Mouse (Mus musculus) right cerebral cortex, adult 18-20 months (tissue): ENCODE data around the gene Btbd2.
"Not testable (repeated sequence)": the region's sequence is repeated elsewhere in the genome, so short reads cannot be mapped to it uniquely, and the experiment has no call there.

Experiments
- DNase-seq: peaks from one replicate; pipeline ENCODE4 v3.0.0; 2022; ENCODE audit warnings: mixed read lengths

Gene Btbd2

DNA sequence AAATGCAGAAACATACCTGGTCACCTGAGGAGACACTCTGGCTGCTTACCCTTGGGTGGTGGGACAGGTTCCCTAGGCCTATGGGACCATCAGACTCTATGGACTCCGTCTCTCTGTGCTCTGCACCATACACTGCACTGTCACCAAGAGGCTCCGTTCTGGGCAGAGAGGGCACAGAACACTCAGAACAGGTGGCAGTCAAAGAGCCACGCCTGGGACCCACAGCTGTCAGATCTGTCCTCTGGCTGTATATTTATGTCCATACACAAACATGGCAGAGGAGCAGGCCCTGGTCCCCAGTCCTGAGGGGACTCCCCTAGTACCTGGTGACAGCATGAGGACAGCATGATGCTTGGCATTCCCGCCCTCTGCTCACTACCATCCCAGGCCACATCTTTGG lies 31.1 kb downstream of the Btbd2 start:
- no peak for DNase-seq

DNA sequence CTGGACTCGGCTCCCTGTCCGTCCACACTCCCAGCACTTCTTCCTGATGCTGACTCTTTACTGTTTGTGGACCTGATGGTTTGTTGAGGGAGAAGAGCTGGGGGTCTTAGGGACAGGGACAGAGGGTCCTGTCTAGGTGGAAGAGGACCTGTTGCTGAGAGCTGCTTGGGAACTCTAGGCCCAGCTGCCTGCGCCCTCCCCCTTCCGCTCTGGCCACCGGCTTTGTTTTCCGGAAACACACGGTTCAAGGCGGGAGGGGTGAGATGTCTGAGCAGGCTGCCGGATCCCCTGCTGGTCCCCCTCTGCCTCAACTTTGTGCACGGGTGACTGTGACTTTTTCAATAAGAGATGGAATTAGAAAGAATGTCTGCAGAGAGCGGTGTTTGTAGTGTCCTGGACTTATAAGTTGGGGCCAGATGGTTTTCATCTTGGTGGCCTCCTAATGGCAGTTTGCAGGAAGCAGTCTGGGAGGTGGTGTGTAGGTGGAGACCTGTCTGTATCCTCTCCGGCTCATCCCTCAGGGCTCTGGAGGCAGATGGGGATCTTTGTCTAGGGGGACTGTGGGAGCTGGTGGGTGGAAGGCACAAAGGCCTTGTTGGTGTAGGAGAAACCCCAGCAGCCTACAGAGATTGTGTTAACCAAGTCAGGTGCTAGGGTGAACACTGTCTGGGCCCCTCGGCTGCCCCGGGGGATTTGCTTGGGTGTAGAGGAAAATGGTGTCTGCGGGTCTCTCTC lies 33.2 kb downstream of the Btbd2 start:
- DNase-seq = peak; percentile 51

DNA sequence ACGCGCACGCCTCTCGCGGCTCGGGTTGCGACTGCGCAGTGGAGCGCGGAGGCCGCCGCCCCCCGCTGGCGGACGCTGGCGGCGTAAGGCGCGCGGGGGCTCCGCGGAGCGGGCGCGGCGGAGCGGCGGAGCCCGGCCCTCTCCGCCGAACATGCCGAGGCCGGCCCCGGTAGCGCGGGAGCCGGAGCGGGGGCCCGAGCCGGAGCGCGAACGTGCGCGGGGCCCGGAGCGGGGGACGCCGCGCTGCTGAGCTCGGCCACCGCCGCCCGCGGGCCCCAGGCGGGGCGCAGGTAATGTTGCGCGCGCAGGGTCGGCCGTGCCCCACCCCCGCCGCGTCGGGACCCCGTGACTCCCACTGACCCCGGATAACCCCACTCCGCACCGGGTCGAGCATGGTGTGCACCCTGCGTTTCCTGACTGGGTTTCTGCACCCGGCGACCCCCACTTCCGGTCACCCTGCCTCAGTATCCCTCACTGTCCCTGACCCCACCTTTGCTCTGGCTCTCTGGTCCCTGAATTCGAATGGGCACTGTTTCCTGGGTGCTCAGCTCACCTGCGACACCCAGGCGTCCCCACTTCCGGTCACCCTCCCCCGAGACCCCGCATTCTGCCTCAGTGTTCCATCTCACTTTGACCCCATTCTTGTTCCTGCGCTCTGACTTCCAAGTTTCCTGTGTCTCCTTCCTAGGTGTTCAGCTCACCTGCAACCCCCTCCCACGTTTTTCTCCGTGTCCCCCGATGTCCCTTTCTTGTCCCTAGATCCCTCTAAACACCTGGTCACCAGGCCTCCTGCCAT lies 34.0 kb downstream of the Btbd2 start, which contains the start of gene Csnk1g2:
Csnk1g2 (plus strand) TSS at position 178 of the 796 bp plus-strand sequence.
- no peak for DNase-seq

DNA sequence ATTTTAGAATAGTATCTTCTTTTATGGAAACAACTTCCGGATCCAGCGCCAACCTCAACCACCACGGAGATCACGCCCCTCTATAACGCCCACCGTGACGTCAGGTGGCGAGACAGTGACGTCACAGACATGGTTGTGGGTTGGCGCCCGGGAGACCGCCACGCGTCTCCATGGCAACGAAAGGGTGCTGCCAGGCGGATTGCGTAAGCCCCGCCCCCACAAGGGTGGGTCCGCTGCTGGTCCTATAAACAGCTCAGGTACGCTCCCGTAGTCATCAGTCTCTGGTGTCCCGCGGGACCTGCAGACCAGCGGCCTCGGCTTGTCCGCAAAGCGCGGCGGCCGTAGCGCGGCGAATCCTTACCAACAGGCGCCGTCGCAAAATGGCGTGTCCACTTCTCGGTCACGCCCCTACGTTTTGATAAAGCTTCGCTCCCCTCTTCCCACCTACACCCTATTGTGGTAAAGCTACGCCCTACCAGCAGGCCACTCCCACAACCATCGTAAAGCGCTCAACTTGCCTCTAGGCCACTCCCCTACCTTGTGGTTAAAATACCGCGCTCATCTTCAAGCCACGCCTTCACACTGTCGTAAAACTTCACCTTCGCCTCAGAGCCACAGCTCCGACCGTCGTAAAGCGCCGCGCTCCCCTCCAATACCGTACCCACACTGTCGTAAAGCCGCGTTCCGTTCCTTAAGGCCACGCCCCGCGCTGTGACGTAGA lies 34.8 kb downstream of the Btbd2 start:
- peak; percentile 99 for DNase-seq

DNA sequence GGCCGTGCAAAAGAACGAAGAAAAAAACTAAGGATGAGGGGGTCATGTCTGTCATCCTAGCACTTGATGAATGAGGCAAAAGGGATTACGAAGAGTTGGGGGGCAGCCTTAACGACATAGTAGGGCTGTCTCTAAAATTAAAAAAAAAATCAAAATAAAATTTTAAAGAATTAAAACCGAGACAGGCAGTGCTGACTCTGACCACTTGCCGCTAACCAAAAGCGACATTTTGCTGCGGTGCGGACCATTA lies 35.3 kb downstream of the Btbd2 start:
- no peak for DNase-seq

DNA sequence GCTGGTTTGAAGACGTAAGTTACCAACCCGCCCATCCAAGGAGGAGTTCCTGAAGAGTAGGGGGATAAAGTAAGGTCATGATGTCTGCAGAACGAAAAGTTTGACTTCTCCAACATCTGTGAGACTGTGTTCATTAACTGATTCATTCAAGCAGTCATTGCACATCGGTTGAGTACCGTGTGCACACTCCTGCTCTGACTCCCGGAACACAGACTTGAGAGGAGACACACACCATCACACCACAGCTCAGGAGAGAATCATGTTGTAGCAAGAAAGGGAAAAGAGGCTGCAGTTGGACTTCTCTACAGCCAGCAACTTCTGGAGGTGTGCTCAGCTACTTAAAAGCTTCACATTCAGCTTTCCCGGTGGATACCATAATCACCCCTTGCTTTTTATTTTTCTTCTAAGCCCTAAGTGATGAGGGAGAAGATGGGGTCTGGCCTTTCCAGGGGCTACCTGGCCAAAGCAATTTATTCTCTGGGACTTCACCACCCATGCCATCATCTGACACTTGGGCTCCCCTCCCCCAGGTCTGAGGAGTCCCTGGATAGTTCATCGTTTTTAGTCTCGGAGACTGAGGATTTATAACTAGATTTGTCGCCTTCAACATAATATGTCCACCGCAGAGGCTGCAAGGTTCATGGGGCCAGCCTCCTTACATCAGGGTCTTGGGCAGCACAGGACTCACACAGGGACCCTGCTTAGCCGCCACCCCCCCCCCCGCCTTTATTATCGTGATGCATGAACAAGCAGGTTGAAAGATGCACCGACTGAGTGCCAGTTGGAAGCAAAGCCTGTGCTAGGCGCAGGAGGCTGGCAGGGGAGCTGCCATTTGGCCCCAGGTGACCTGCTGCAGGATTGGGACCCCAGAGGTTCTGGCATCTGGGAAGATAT lies 35.8 kb downstream of the Btbd2 start:
- no peak for DNase-seq

DNA sequence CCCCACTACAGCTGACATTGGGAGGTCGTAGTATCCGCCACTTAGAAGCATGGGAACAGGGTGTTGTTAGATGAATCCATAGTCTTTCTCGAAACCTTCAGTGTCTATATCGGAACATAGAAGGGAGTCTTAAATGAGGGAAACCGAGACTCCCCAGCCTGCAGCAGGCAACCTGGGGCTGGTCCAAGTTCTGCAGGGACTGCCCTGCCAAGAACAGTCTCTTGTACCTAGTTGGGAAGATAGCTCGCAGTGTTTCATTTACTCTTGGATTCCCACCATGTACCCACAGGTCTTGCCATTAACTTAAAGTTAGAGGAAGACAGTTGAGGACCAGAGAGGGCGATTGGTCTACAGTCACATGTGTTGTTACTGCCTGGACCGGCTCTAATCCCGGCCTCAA lies 36.5 kb downstream of the Btbd2 start:
- no peak for DNase-seq

DNA sequence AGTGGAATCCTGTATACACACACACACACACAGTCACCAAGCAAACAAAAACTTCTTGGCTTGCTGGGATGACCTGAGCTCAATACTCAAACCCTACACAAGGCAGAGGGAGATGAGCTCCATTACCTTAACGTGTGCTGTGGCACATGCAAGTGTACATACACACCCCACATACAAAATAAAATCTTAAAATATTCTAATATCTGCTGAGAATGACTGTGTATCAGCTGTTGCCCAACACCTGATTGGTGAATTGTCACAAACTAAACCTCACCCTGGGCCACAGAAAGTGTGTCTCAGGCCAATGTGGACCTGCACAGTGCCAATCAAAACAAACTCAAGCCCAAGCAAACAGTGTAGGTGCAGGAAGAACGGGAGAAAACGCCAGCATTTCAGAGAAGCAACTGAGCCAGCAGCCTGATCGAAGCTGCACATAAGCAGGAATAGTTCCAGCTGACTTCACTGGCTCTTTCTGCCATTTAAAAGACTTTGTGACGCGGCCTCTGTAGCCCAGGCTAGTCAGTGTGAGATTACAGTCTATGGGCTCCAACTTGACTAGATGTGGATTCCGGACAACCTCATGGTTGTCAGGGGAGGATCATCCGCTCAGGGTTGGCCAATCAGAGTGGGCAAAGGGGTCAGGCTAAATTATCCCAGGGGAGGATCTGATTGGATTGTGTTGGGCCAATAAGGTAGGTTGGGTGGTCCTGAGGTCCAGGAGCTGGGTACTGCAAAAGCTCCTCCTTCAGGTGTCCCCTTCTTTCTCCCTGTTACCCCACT lies 37.2 kb downstream of the Btbd2 start:
- DNase-seq = no peak

DNA sequence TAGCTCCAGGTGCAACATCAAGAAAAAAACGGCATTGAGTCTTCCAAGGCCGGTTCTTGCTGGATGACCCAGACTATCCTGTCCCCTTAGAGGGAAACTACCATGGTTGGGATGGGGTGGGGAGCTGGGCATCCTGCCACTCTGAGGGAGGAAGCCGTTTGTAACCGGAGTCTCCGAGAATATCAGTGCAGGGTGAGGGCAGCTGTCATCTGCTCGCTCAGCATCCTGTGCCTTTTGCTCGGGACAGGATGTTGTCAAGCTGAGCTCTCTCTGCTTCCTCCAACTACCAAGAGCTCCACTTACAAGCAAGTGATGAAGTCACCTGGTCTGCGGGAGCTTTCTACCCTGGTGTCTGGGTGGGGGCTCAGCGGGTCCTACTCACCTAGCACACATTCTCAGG lies 38.7 kb downstream of the Btbd2 start:
- no peak for DNase-seq

DNA sequence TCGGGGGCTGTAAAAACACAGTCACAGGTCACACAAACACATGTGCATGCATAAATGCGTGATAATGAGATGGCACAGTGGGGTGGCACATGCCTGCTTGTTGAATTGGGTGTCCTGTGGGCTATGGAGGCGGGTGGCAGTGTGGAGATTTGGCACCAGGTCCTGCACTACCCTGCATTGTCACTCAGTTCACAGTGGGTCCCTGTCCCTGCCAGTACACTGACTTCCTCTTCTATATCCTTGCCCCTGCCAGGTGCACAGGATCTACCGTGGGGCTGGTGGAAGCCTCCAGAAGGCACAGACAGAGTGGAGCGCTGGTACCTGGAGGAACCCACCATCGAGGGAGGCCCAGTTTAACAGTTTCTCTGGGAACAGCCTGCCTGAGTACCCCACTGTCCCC lies 42.5 kb downstream of the Btbd2 start:
- no peak for DNase-seq

DNA sequence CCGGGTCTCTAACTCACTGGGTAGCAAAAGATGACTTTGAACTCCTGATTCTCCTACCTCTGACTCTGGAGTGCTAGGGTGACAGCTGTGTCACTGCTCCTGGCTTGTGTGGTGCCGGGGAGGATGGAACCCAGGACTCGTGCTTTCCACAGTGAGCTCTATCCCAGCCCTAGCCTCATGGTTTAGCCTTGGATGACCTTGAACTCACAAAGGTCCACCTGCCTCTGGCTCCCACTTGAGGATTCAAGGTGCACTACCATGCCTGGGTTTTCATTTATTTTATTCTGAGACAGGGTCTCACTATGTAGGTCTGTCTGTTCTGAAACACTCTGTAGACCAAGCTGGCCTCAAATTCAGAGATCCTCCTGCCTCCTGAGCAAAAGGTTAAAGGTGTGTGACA lies 43.0 kb downstream of the Btbd2 start:
- no peak for DNase-seq

DNA sequence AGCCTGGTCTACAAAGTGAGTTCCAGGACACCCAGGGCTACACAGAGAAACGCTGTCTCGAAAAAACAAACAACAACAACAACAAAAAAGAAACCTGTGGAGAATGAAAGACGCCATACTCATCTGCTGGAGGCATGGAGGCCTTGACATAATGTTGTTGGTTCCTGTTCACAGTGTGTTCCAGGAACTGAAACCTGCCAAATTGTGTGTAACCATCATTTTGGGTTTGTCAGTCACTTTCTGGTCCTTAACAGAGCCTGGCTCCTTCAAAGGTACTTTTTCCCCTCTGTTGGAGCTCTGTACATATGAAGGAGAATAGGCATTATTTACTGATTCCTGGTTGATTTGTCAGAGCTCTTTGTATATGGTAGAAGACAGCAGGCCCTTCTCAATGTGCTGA lies 45.0 kb downstream of the Btbd2 start:
- DNase-seq = no peak

DNA sequence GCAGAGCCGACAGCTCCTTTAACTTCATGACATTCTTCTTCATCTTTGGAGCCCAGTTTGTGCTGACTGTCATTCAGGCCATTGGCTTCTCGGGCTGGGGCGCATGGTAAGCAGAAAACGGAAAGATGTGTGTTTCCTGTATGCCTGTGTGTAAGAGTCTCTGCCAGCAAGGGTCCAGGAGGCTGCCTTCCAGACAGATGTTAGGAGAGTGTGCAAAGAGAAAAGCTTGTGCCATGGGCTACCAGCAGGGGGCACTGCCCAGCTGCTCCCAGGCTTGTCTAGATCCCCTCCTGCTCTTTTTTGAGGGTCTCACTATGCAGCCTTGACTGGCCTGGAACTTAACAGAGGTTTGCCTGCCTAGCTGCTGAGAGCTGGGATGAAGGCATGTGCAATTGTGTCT lies 45.8 kb downstream of the Btbd2 start:
- DNase-seq = no peak

DNA sequence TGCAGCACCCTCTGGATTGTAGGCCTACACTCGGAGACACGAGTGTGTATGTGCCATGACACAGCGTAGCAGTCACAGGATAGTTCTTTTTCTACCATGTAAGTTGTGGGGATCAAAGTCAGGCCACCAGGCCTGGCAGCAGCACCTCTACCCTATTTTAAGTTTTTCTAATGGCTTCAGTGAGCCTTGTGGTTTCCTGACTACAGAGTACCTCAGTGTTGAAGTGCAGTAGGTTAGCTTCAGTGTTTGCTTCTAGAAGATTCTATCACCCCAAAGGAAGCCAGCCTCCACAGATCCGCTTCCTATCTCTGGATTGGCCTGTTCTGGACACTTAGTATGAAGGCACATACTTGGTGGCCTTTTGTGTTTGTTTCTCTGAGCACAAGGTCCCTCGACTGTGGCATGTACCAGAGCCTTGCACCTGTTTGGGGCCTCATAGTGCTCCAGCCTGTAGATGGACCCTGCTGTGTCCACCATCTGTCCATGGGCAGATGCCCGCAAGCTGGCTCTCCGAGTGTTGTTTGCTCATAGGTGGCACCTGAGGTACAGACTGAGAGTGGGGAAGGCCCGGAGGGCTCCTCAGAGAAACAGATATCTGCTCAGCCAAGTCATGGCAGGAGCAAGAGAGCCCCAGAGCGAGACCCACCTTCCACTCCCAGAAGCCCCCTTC lies 46.6 kb downstream of the Btbd2 start:
- no peak for DNase-seq

DNA sequence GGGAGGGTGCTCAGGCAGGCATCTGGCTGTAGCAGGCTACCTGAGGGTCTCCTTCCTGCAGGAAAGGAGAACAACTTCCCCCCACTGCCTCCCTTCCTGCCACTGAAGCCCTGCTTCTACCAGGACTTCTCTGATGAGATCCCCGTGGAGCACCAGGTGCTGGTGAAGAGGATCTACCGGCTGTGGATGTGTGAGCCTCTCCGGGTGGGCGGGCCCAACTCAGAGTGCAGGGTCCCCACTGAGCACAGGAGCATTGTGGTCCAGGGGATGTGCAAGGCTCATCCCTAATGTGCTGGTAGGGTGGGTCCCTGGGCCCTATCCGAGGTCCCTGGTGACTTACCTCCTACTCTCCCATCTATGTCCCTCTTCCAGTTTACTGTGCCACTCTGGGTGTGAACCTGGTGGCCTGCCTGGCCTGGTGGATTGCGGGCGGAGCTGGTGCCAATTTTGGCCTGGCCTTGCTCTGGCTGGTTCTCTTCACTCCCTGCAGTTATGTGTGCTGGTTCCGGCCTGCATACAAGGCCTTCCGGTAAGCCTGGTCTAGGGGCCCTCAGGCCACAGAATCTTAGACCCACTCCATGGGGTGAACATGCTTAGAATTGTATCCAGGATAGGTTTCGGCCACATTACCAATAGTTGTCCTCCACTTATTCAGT lies 47.5 kb downstream of the Btbd2 start:
- DNase-seq = no peak

DNA sequence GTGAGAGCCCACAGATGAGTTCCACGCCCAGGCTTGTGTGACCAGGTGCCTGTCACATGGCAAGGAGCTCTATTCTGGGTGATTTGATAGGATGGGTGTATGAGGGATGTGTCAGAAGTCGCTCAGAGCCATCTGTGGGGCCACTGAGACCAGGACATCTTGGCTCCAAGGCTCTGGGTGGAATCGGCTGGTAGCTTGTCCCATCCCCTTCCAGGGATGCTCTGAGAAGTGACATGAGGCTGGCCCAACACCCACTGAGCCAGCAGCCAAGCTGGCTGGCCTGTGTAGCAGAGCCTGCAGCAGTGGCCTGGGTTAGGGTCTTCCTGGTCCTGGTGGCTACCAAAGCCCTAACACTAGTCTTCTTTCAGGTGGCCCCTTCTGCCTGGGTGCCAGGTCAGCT lies 48.4 kb downstream of the Btbd2 start:
- no peak for DNase-seq

DNA sequence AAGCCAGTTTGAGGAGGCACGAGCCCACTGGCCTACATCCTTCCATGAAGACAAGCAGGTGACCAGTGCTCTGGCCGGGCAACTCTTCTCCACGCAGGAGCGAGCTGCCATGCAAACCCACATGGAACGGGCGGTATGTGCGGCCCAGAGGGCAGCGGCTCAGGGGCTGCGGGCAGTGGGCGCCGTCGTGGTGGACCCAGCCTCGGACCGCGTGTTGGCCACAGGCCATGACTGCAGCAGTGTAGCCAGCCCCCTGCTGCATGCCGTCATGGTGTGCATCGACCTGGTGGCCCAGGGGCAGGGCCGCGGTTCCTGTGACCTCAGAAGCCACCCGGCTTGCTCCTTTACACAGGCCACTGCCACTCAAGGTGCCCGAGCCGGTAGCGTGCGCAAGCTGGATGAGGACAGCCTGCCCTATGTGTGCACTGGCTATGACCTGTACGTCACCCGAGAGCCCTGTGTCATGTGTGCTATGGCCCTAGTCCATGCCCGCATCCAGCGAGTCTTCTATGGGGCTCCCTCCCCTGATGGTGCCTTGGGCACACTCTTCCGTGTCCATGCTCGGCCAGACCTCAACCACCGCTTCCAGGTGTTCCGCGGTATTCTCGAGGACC lies 50.0 kb downstream of the Btbd2 start:
- DNase-seq = no peak

DNA sequence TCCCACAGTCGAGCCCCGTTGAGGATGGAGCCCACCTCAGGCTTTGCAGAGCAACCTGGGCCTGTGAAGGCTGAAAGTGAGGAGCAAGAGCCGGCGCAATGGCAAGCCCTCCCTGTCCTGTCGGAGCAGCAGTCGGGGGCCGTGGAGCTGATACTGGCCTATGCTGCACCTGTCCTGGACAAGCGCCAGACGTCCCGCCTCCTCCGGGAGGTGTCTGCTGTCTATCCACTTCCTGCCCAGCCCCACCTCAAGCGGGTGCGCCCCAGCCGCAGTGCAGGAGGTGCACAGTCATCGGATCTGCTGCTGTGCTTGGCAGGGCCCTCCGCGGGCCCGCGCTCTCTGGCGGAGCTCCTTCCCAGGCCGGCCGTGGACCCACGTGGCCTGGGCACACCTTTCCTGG lies 50.6 kb downstream of the Btbd2 start:
- DNase-seq = no peak

DNA sequence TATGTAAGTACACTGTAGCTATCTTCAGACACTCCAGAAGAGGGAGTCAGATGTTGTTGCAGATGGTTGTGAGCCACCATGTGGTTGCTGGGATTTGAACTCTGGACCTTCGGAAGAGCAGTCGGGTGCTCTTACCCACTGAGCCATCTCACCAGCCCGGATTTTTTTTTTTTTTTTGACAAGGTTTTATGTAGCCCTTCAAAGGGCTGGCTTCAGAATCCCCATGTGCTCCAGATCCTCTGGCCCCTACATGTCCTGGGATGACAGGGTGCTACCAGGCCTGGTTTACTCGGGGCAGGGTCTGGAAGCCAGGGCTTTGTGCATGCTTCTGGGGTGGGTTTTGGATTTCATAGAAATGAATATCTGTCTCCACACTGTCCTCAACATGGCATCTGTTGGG lies 51.1 kb downstream of the Btbd2 start, which contains the start of gene Gm49322:
Gm49322 (plus strand) TSS at position 301 of the 400 bp plus-strand sequence.
- DNase-seq = not testable (repeated sequence)

DNA sequence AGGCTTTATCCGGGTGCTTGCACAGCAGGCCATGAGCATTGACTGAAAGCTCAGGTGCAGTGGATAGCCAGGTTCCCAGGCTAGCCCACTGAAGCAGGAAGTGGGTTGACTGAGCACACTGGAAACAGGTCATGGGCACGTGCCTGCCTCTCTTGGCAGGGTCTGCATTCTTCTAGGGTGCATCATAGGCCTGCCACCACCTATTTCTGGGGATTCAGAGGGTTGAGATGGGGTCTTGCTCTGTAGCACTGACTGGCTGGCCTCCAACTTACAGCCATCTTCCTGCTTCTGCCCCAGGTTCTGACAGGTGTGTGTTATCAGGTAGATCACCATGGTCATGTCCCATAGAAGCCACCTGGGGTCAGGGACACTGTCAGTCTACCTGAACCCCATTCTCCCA lies 51.9 kb downstream of the Btbd2 start:
- no peak for DNase-seq
